ENCODE assay signal across 20 mouse cellular contexts in genomic region chr12:99266434-99266833, GRCm38 (mm10).
A peak's percentile ranks its signal among the peaks of the same experiment; 100 is the strongest.
DNase-seq lines count a peak whose midpoint lies in the region; ATAC-seq and TF ChIP-seq lines count a peak whose summit lies in the region.
"Had no signal": no experiment of that assay in that cellular context is flagged by ENCODE, and none has a peak within 500 bp of the region (broad histone marks: within the 10 kb centered on the region; RNA-seq: fewer than 3 reads in every experiment).

No protein-coding gene starts in this region.

- H3K9me3 ChIP-seq in midbrain, embryonic 10.5 days (replicated peaks): no peaks in the 10 kb centered on the region
- H3K9me3 ChIP-seq in midbrain, embryonic 11.5 days (ENCODE audit: control insufficient read depth, low read length): no peaks in the 10 kb centered on the region
- H3K9me3 ChIP-seq: embryonic facial prominence, embryonic 13.5 days; embryonic facial prominence, embryonic 15.5 days; forebrain, embryonic 13.5 days; forebrain, embryonic 15.5 days had no signal

- H3K27me3 ChIP-seq in cerebellum, adult 2 months (ENCODE audit: control insufficient read depth, insufficient read depth, low read length): no peaks in the 10 kb centered on the region
- no peaks in the 10 kb centered on the region for H3K27me3 ChIP-seq in midbrain, embryonic 10.5 days (ENCODE audit: low read depth, poor library complexity, severe bottlenecking)
- no peaks in the 10 kb centered on the region for H3K27me3 ChIP-seq in midbrain, embryonic 11.5 days (ENCODE audit: control insufficient read depth, insufficient read depth, low read length)
- H3K27me3 ChIP-seq: embryonic facial prominence, embryonic 13.5 days; embryonic facial prominence, embryonic 15.5 days; forebrain, embryonic 13.5 days; forebrain, embryonic 15.5 days had no signal

- H3K4me1 ChIP-seq in cerebellum, adult 2 months (ENCODE audit: control insufficient read depth, insufficient read depth, low read length): peaks cover 36% of the 10 kb centered on the region
- H3K4me1 ChIP-seq in midbrain, embryonic 10.5 days: peaks cover 50% of the 10 kb centered on the region
- H3K4me1 ChIP-seq in midbrain, embryonic 11.5 days (ENCODE audit: control insufficient read depth, insufficient read depth, low read length): peaks cover 15% of the 10 kb centered on the region
- peaks cover 17% of the 10 kb centered on the region for H3K4me1 ChIP-seq in embryonic fibroblast, embryonic 13.5 days (ENCODE audit: control insufficient read depth, insufficient read depth, low read length)

- no peak for TF ChIP-seq CTCF in cerebellum, adult 2 months (IDR thresholded peaks at IDR 0.05; ENCODE audit: borderline replicate concordance, insufficient read depth, low read depth, low read length)
- TF ChIP-seq CTCF in embryonic fibroblast, embryonic 13.5 days (IDR thresholded peaks at IDR 0.05; ENCODE audit: borderline replicate concordance, insufficient read depth, low read length): no peak

- ATAC-seq in midbrain, embryonic 11.5 days (ENCODE audit: low FRiP score): no peak
- ATAC-seq: activated CD4-positive, CD25-positive, alpha-beta regulatory T cell, adult 4 months; forebrain, embryonic 13.5 days; forebrain, embryonic 15.5 days; forebrain, postnatal 0 days had no signal

- H3K4me2 ChIP-seq in midbrain, embryonic 11.5 days: no peak overlapping the region
- H3K4me2 ChIP-seq: embryonic facial prominence, embryonic 13.5 days; embryonic facial prominence, embryonic 15.5 days; forebrain, embryonic 13.5 days; forebrain, embryonic 15.5 days had no signal

- no peak for TF ChIP-seq POLR2A in cerebellum, adult 2 months (IDR thresholded peaks at IDR 0.05; ENCODE audit: borderline replicate concordance, insufficient read depth, low read length)
- no peak for TF ChIP-seq POLR2A in embryonic fibroblast, embryonic 13.5 days (IDR thresholded peaks at IDR 0.05; ENCODE audit: low read depth, low read length)

- H3K27ac ChIP-seq in cerebellum, adult 2 months (ENCODE audit: insufficient read depth, low read length): 0 out of 2 replicates have a peak overlapping the region, but pooled peaks have one; percentile 8
- H3K27ac ChIP-seq in midbrain, embryonic 10.5 days (replicated peaks): peak overlapping the region; percentile 34; the same call in 1 of the 2 replicates
- no peak overlapping the region for H3K27ac ChIP-seq in midbrain, embryonic 11.5 days (ENCODE audit: low read depth, low read length)
- peak overlapping the region; percentile 79 for H3K27ac ChIP-seq in embryonic fibroblast, embryonic 13.5 days (ENCODE audit: insufficient read depth, low read length)
- H3K27ac ChIP-seq: embryonic facial prominence, embryonic 13.5 days; embryonic facial prominence, embryonic 15.5 days; forebrain, embryonic 13.5 days; forebrain, embryonic 15.5 days; gastrocnemius, adult 2 months had no signal

- H3K36me3 ChIP-seq in midbrain, embryonic 10.5 days: peaks cover 24% of the 10 kb centered on the region
- no peaks in the 10 kb centered on the region for H3K36me3 ChIP-seq in midbrain, embryonic 11.5 days (ENCODE audit: control insufficient read depth, insufficient read depth, low read length)
- H3K36me3 ChIP-seq: embryonic facial prominence, embryonic 15.5 days; forebrain, embryonic 15.5 days had no signal

- no peak overlapping the region for H3K4me3 ChIP-seq in cerebellum, adult 2 months (replicated peaks; ENCODE audit: insufficient read depth, low read depth, low read length)
- H3K4me3 ChIP-seq in midbrain, embryonic 10.5 days: no peak overlapping the region
- H3K4me3 ChIP-seq in midbrain, embryonic 11.5 days (ENCODE audit: low read depth, low read length): no peak overlapping the region
- H3K4me3 ChIP-seq in embryonic fibroblast, embryonic 13.5 days (ENCODE audit: insufficient read depth, low read length): no peak overlapping the region
- H3K4me3 ChIP-seq: embryonic facial prominence, embryonic 13.5 days; embryonic facial prominence, embryonic 15.5 days; forebrain, embryonic 13.5 days; forebrain, embryonic 15.5 days; gastrocnemius, adult 2 months had no signal

- peak in 1 of 2 experiments; percentile 48 for DNase-seq in cerebellum, adult 2 months
- DNase-seq in cerebellum, adult 9-10 months: no peak
- DNase-seq in midbrain, embryonic 10.5 days (ENCODE audit: low spot score): no peak
- DNase-seq in midbrain, embryonic 11.5 days (ENCODE audit: low spot score, missing footprints): no peak
- DNase-seq in NIH3T3 (ENCODE audit: low read depth): peak; percentile 19
- no peak for DNase-seq in T-cell, adult 2 months (ENCODE audit: low spot score)
- DNase-seq in frontal cortex, postnatal 10 days (ENCODE audit: low spot score in 2 of 2): no peak
- DNase-seq: adrenal gland, adult 8-10 months; adrenal gland, postnatal 25 days; cerebellum, adult 11 months; cerebellum, postnatal 10 days; embryo, embryonic 11 days; forebrain, postnatal 0 days; gastrocnemius, adult 2 months had no signal

- WGBS in cerebellum, adult 2 months: 14% methylated on average over 7 of the region's 7 CpGs
- WGBS in midbrain, embryonic 10.5 days: 91% methylated on average over 7 of the region's 7 CpGs
- WGBS in midbrain, embryonic 11.5 days: 92% methylated on average over 7 of the region's 7 CpGs

- H3K9ac ChIP-seq in midbrain, embryonic 11.5 days (ENCODE audit: low read length): no peak overlapping the region
- H3K9ac ChIP-seq: embryonic facial prominence, embryonic 13.5 days; embryonic facial prominence, embryonic 15.5 days; forebrain, embryonic 13.5 days; forebrain, embryonic 15.5 days; forebrain, postnatal 0 days had no signal
